Mouse (Mus musculus): ENCODE data around the gene Car10. TPM values are rescaled to one million over a fixed set of nuclear protein-coding genes. Genes with fewer than 3 reads are reported as not detected.

Gene Car10
- total and polyA plus RNA-seq, 3 experiments, result not detected

- Histone ChIP-seq H3K27me3 (ENCODE audit: control insufficient read depth in 1 of 2, insufficient read depth in 2 of 2, low read length in 2 of 2) (no peaks in the 10 kb centered on the region), H3K27ac (ENCODE audit: control insufficient read depth, low read depth, low read length) (no peak overlapping the region), H3K4me3 (ENCODE audit: control insufficient read depth in 1 of 2, insufficient read depth in 1 of 2, low read depth in 2 of 2, low read length in 2 of 2) (no peak overlapping the region), H3K79me2 (ENCODE audit: control insufficient read depth, insufficient read depth, low read length, poor library complexity) (no peaks in the 10 kb centered on the region), H3K4me1 (ENCODE audit: control insufficient read depth in 1 of 2, insufficient read depth in 2 of 2, low read length in 2 of 2) (no peaks in the 10 kb centered on the region), H3K9ac (ENCODE audit: control insufficient read depth, low read depth, low read length, poor library complexity, severe bottlenecking) (no peak overlapping the region), H3K9me3 (replicated peaks; ENCODE audit: insufficient read depth, low read length) (no peaks in the 10 kb centered on the region), H3K36me3 (ENCODE audit: control insufficient read depth in 1 of 2, insufficient read depth in 2 of 2, low read length in 2 of 2) (no peaks in the 10 kb centered on the region)
- TF ChIP-seq TBP (IDR thresholded peaks at IDR 0.05; ENCODE audit: low read depth, low read length), result no peak
- TF ChIP-seq USF2 (IDR thresholded peaks at IDR 0.05; ENCODE audit: borderline replicate concordance in 1 of 2, insufficient read depth in 1 of 2, low read depth in 1 of 2, low read length in 2 of 2), result no peak
- no peak for TF ChIP-seq ZC3H11A (IDR thresholded peaks at IDR 0.05; ENCODE audit: low read depth, low read length)
- no peak for TF ChIP-seq ETS1 (IDR thresholded peaks at IDR 0.05; ENCODE audit: low read depth, low read length)
- TF ChIP-seq GABPA (IDR thresholded peaks at IDR 0.05; ENCODE audit: low read depth, low read length), result no peak
- TF ChIP-seq ELF1 (IDR thresholded peaks at IDR 0.05; ENCODE audit: low read depth, low read length), result no peak
- TF ChIP-seq UBTF (IDR thresholded peaks at IDR 0.05; ENCODE audit: borderline replicate concordance, insufficient read depth, low read depth, low read length), result no peak
- no peak for TF ChIP-seq NELFE (IDR thresholded peaks at IDR 0.05; ENCODE audit: low read depth, low read length)
- TF ChIP-seq JUND (IDR thresholded peaks at IDR 0.05; ENCODE audit: low read depth, low read length), result no peak
- TF ChIP-seq BHLHE40 (IDR thresholded peaks at IDR 0.05; ENCODE audit: borderline replicate concordance, low read depth, low read length), result no peak
- no peak for TF ChIP-seq TCF12 (IDR thresholded peaks at IDR 0.05; ENCODE audit: low read depth, low read length)
- TF ChIP-seq KAT2A (conservative IDR thresholded peaks at IDR 0.05; ENCODE audit: low read depth, low read length), result no peak
- TF ChIP-seq CTCF (IDR thresholded peaks at IDR 0.05 in 2 of 3, conservative IDR thresholded peaks at IDR 0.05 in 1 of 3; ENCODE audit: control insufficient read depth in 1 of 3, insufficient read depth in 1 of 3, low read depth in 2 of 3, low read length in 3 of 3, poor library complexity in 1 of 3, severe bottlenecking in 1 of 3), result no peak
- TF ChIP-seq MEF2A (IDR thresholded peaks at IDR 0.05; ENCODE audit: extremely low read depth, insufficient replicate concordance, low read depth, low read length, poor library complexity, severe bottlenecking), result no peak
- no peak for TF ChIP-seq MYC (IDR thresholded peaks at IDR 0.05; ENCODE audit: low read depth, low read length)
- TF ChIP-seq EP300 (IDR thresholded peaks at IDR 0.05; ENCODE audit: low read depth in 1 of 2, low read length in 2 of 2), result no peak
- TF ChIP-seq USF1 (IDR thresholded peaks at IDR 0.05; ENCODE audit: low read depth, low read length), result no peak
- no peak for TF ChIP-seq SMC3 (IDR thresholded peaks at IDR 0.05; ENCODE audit: low read depth, low read length)
- no peak for DNase-seq (ENCODE audit: low read depth, low spot score)
These were observed 352.7 kb downstream of the Car10 start for GRCm38 (mm10) chr11:93450535-93450934.

- no peaks in the 10 kb centered on the region for H3K9me3 ChIP-seq (replicated peaks; ENCODE audit: insufficient read depth, low read length)
- no peaks in the 10 kb centered on the region for H3K4me1 ChIP-seq (ENCODE audit: control insufficient read depth in 1 of 2, insufficient read depth in 2 of 2, low read length in 2 of 2)
- H3K79me2 ChIP-seq (ENCODE audit: control insufficient read depth, insufficient read depth, low read length, poor library complexity), result no peaks in the 10 kb centered on the region
- H3K4me3 ChIP-seq (ENCODE audit: control insufficient read depth in 1 of 2, insufficient read depth in 1 of 2, low read depth in 2 of 2, low read length in 2 of 2), result no peak overlapping the region
- no peak overlapping the region for H3K9ac ChIP-seq (ENCODE audit: control insufficient read depth, low read depth, low read length, poor library complexity, severe bottlenecking)
- no peak for DNase-seq (ENCODE audit: low read depth, low spot score)
- no peak for TF ChIP-seq MAX (IDR thresholded peaks at IDR 0.05; ENCODE audit: low read length)
- no peak for TF ChIP-seq KAT2A (conservative IDR thresholded peaks at IDR 0.05; ENCODE audit: low read depth, low read length)
- no peak for TF ChIP-seq TCF12 (IDR thresholded peaks at IDR 0.05; ENCODE audit: low read depth, low read length)
- no peak for TF ChIP-seq NRF1 (IDR thresholded peaks at IDR 0.05; ENCODE audit: insufficient read depth, low read depth, low read length, poor library complexity, severe bottlenecking)
- TF ChIP-seq ZMIZ1 (IDR thresholded peaks at IDR 0.05; ENCODE audit: low read depth, low read length), result no peak
- no peak for TF ChIP-seq RAD21 (IDR thresholded peaks at IDR 0.05; ENCODE audit: low read depth, low read length)
- no peak for TF ChIP-seq SMC3 (IDR thresholded peaks at IDR 0.05; ENCODE audit: low read depth, low read length)
- TF ChIP-seq E2F4 (IDR thresholded peaks at IDR 0.05; ENCODE audit: borderline replicate concordance, low read depth, low read length), result no peak
- no peak for TF ChIP-seq POLR2AphosphoS2 (IDR thresholded peaks at IDR 0.05; ENCODE audit: low read length)
- no peak for TF ChIP-seq CTCF (IDR thresholded peaks at IDR 0.05 in 2 of 3, conservative IDR thresholded peaks at IDR 0.05 in 1 of 3; ENCODE audit: control insufficient read depth in 1 of 3, insufficient read depth in 1 of 3, low read depth in 2 of 3, low read length in 3 of 3, poor library complexity in 1 of 3, severe bottlenecking in 1 of 3)
- TF ChIP-seq TAL1 (IDR thresholded peaks at IDR 0.05; ENCODE audit: low read length), result no peak
- TF ChIP-seq RCOR1 (IDR thresholded peaks at IDR 0.05; ENCODE audit: low read depth, low read length), result no peak
- H3K27ac ChIP-seq (ENCODE audit: control insufficient read depth, low read depth, low read length), result no peak overlapping the region
- no peaks in the 10 kb centered on the region for H3K27me3 ChIP-seq (ENCODE audit: control insufficient read depth in 1 of 2, insufficient read depth in 2 of 2, low read length in 2 of 2)
- no peaks in the 10 kb centered on the region for H3K36me3 ChIP-seq (ENCODE audit: control insufficient read depth in 1 of 2, insufficient read depth in 2 of 2, low read length in 2 of 2)
These were observed 368.4 kb downstream of the Car10 start for GRCm38 (mm10) chr11:93466221-93466620.

Data from MEL (cell line).